Mouse (Mus musculus) retina, postnatal 1 day (tissue): ENCODE results near the gene Atf7.
"Not testable (repeated sequence)": the region's sequence is repeated elsewhere in the genome, so short reads cannot be mapped to it uniquely, and the experiment has no call there.

Experiments
- DNase-seq: peaks from one replicate; pipeline ENCODE4 v3.0.0-alpha.2; 2012

Gene Atf7

GRCm38 (mm10) chr15:102624970-102625686 lies at the start of gene Atf7, which contains the start of gene Gm28047:
TSS of gene Atf7 (minus strand) at chr15:102625464.
TSS of gene Gm28047 (minus strand) at chr15:102625067.
- peak; percentile 99 for DNase-seq

GRCm38 (mm10) chr15:102673548-102673947 lies 48.3 kb upstream of the Atf7 start:
- peak; percentile 84 for DNase-seq

GRCm38 (mm10) chr15:102672215-102673071 lies 47.2 kb upstream of the Atf7 start, which contains the start of gene Atp5g2:
TSS of gene Atp5g2 (minus strand) at chr15:102672352.
- DNase-seq: peak; percentile 79

DNA sequence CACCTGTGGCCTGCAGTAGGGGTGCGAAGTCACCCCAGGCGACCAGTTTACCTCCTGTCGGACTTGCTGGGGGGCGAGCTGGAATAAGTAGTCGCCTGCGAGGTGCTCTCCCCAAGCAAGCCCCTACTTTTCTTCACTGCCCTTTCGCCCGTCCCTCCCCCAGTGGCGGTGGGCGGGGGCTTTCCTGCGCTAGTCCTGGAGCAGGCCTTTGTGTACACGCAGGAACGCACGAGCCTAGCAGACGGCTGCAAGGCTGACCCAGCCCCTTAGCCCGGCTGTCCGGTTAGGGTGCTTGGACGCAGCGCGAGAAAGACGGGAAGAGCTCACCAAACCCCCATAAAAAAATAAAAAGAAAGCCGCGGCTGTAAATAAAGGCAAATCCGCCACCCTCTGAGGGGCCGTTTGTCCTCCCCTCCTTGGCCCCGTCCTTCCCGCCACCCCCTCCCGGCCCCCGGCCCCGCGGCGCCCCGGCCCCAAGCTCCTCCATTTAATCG lies 46.5 kb upstream of the Atf7 start:
- peak; percentile 90 for DNase-seq

DNA sequence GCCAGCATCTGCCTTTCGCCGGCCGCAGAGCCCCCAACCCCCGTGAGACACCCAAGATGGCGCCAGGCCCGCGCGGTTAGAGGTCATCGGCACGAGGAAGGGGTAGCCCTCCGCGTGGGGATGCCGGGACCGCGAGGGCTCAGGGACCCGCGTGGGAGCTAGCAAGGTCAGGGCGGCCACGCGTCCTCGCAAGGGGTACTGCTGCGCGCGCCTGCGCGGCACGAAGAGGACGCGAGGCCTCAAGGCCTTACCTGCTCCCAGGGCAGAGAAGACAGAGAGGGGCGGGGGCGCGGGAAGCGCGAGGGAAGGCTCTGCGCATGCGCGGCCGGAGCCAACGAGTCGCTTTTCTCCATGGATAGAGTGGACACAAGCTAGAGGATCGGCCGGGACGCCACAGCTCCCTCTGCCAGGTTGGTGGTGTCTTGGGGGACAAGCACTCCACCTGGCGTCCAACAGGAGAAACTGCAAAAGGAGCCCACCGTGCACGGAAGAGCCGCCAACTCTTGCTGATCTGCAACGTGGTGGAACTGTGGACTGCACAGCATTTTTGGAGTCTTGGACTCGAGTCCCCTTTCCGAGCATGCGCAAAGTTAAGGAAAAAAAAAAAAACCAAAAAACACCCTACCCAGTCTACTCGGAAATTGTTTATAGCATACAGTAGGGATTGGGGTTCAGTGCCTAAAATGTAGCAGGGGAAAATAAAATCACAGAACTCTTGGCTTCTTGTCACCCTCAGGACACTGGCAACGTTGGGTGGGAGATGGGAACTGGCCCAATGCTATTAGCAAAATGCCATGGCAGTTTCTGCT lies 45.7 kb upstream of the Atf7 start:
- DNase-seq: peak; percentile 99

DNA sequence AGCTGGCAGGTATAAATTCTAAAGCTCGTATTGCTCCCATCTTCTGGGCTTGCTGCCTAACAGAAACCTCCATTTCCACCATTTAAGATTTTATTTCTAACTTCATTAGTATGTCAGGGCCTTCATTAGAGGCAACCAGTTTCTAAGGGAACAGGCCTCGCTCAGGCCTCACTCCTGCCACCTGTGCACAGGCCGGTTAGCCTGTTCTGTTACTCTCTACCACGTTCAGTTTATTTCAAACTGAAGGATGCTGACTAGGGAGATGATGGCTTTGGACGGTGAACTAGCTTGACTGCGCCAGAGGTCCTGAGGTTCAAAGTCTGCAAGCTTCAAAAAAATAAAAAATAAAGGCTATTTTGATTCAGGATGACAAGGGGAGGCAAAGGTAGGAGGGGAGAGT lies 45.0 kb upstream of the Atf7 start:
- DNase-seq: no peak

DNA sequence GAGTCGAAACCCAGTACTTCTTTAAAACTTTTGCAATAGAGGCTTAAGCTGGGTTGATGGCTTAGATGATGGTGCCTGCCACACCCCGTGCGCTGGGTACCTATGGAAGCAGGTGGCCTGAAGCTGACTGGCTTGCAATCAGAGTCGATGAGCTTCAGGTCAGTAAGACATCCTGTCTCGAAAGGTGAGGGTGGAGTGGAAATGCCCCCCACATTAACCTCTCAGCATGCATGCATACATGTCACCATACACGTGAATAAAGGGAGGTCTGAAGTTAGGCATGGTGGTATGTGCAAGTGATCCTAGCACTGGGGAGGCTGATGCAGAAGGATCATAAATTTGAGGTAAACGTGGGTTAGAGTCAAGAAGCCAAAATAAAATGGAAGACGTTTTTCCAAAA lies 44.3 kb upstream of the Atf7 start:
- no peak for DNase-seq

GRCm38 (mm10) chr15:102665494-102665893 lies 40.2 kb upstream of the Atf7 start:
- DNase-seq: peak; percentile 66

- DNase-seq: no peak
Measured at GRCm38 (mm10) chr15:102663825-102664224, 38.6 kb upstream of the Atf7 start.

DNA sequence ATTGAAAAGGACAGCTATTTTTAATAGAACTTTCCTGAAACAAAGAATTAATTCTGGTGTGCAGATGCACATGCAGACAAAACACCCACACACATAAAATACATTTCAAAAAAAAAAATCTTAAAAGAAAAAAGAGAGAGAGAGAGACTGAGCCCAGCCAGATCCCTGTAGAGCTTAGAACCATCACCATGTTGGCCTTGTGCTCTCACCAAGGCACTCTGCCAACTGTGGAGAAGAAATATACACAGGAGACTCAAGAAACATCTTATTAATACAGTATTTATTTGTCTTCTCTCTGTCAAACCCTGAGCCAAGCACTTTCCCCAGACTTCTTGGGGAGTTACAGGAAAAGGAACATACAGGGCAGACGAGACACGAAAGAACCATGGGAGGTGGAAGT lies 37.3 kb upstream of the Atf7 start:
- not testable (repeated sequence) for DNase-seq

DNA sequence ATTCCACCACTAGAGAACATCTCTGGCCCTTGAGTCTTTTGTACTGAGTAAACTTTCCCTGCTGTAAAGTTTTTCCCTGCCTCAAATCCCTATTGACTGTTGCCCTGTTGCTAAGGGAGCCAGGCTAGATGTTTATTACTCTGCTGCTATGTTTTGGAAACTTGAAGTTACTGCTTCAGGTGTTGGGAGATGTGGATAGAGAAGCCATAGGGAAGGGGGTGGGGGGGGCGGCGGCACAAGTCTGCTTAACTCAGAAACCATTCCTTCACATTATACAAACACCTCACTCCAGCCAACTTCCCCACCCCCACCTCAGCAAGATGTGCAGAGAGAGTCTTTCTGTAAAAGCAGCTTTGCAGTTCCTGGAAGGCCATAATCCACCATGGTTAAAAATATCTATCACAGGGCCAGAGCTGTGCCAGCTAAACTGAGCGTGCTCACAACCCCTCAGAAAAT lies 32.7 kb upstream of the Atf7 start:
- DNase-seq: peak; percentile 14

DNA sequence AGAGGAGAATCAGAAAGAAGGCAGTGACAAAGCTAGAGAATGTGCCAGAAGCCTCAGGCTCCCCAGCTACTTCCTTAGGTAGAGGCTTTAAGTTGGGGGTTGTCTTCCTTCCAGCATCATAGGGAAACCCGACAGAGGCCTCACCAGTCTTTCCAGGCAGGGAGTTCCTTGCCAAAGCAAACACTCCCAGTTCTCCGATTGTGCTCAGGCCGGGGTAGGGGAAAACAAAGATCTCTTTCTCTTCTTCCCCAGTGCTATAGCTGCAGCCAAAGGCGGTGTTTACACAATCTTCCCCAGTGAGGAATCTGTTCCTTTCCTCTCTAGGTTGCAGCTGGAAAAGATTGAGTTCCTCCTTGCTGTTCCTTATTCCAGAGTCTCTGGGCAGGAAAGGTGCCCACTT lies 31.4 kb upstream of the Atf7 start:
- DNase-seq: no peak

DNA sequence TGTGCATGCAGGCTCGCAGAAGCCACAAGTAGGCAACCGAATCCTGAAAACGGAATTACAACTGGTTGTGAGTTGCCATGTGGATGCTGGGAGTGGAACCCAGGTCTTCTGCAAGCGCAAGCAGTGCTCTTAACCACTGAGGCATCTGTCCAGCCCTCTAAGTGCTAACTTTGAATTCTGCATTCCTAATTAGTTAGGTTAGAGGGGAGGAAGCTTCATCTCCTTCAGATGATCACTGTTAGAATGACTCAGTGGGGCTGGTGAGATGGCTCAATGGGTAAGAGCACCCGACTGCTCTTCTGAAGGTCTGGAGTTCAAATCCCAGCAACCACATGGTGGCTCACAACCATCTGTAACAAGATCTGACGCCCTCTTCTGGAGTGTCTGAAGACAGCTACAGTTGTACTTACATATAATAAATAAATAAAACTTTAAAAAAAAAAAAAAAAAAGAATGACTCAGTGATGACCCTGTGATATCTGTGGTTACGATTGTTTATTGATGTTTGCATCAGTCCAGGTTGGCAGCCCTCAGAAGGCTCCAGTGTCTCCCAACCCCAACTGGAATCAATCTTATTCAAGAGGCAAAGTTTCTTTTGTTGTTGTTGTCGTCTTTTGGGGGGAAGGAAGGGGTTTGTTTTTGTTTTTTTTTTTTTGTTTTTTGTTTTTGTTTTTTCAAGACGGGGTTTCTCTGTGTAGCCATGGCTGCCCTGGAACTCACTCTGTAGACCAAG lies 26.8 kb upstream of the Atf7 start:
- not testable (repeated sequence) for DNase-seq

GRCm38 (mm10) chr15:102651107-102651506 lies 25.8 kb upstream of the Atf7 start:
- DNase-seq: no peak

DNA sequence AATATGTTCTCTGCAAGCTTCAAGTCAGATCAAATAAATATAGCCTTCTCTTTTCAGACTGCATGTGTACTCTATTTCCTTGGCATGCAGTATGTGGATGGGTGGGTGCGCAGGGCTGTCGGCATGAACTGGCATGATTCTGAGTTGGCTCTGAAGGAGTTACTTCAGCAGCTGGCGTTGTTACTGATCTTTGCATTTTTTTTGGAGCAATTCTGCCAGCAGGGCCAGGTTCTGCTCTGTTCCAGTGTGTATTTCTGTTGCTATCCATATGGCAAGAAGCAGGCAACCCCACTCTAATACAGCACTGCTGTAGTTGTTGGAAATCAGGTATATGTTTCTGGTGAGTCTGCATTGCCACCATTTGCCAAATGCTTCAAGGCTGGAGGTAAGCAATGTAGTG lies 10.6 kb upstream of the Atf7 start:
- no peak for DNase-seq

GRCm38 (mm10) chr15:102634684-102635083 lies 9.4 kb upstream of the Atf7 start:
- DNase-seq: no peak

DNA sequence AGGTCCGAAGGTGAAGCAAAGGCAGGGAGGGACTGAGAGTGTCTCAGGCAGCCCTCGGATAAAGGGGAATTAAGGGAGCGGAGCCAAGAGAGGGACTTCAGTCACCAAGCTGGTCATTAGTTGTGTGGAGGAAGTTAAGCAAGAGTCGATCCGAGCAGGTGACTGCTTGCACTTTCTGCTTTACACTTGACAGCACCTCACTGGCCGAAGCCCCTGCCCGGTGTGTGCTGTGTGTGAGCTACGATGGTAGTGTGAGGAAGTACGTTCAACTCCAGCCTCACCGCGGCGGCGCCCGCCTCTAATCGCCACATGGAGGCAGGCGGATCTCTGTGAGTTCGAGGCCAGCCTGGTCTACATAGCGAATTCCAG lies 407 bp upstream of the Atf7 start:
- no peak for DNase-seq

- DNase-seq: peak; percentile 31
Measured at GRCm38 (mm10) chr15:102624291-102624969, 834 bp downstream of the Atf7 start.

- DNase-seq: no peak
Measured at GRCm38 (mm10) chr15:102623121-102623520, 2.1 kb downstream of the Atf7 start.

DNA sequence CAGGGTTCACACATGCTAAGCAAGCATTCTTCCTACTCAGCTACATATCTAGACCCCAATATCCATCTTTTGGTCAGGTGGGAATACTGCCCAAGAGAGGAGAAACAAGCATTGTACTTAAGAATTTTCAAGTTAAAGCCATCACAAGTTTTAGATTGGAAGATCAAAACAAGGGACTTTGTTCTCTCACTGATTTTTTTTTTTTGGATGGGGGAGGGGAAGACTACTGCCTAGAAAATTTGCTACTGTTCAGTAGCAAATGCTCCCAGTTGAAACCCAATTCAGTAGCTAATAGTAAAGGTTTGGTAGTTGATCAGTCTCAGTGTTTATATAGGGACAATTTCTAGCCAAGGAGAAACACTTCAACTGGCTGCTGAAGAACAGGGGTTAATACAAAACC lies 2.7 kb downstream of the Atf7 start:
- no peak for DNase-seq

DNA sequence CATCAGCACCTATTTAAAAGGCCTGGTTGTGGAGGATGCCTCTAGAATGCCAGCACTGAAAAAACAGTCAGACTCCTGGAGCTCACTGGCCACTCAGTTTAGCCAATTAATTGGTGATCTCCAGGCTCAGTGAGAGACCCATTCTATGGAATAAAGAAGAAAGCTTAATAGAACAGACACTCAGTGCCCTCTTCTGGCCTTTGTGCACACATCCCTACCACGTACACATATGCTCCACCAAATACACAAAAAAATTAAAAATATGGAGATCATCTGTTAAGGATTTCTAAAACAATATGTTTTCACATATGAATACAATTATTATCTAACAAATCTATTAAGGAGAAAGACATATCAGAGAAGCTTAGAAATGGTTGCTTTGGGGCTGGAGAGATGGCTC lies 4.5 kb downstream of the Atf7 start:
- DNase-seq: no peak

- no peak for DNase-seq
Measured at GRCm38 (mm10) chr15:102619486-102619885, 5.8 kb downstream of the Atf7 start.
